Mouse (Mus musculus) MEL (cell line): Measurements from ENCODE around the gene Wee1. TPM values are rescaled to one million over a fixed set of nuclear protein-coding genes. Genes with fewer than 3 reads are reported as not detected.

Experiments used
- DNase-seq: peaks from one replicate; pipeline ENCODE4 v3.0.0; 2011; ENCODE audit warnings: low read depth, low spot score
- H3K27ac ChIP-seq: 2 replicates; pipeline ENCODE4 v1.5.1; 2012; ENCODE audit warnings: low read depth, mild to moderate bottlenecking, control low read depth, low read length, moderate library complexity; ENCODE audit not compliant: control insufficient read depth
- H3K27me3 ChIP-seq, 2 experiments: fragments of 150-350 bp in 1 of 2; sonication (generic) in 1 of 2; 2 replicates each; pipeline ENCODE4 v1.6.1; 2012; ENCODE audit warnings: low read length in 2 of 2, mild to moderate bottlenecking in 2 of 2, improper control_type of control experiment in 1 of 2, moderate library complexity in 1 of 2; ENCODE audit not compliant: insufficient read depth in 2 of 2, control insufficient read depth in 1 of 2
- H3K36me3 ChIP-seq, 2 experiments: 2 replicates each; pipeline ENCODE4 v1.6.1; 2012 to 2014; ENCODE audit warnings: low read length in 2 of 2, improper control_type of control experiment in 1 of 2, inconsistent platforms in 1 of 2, mild to moderate bottlenecking in 1 of 2; ENCODE audit not compliant: insufficient read depth in 2 of 2, control insufficient read depth in 1 of 2
- H3K4me1 ChIP-seq, 2 experiments: fragments of 150-350 bp in 1 of 2; sonication (generic) in 1 of 2; 2 replicates each; pipeline ENCODE4 v1.6.1; 2012; ENCODE audit warnings: low read length in 2 of 2, improper control_type of control experiment in 1 of 2, mild to moderate bottlenecking in 1 of 2; ENCODE audit not compliant: insufficient read depth in 2 of 2, control insufficient read depth in 1 of 2
- H3K4me3 ChIP-seq, 2 experiments: fragments of 150-350 bp in 1 of 2; sonication (generic) in 1 of 2; 2 replicates each; pipeline ENCODE4 v1.5.1; 2012; ENCODE audit warnings: low read depth in 2 of 2, low read length in 2 of 2, mild to moderate bottlenecking in 2 of 2, moderate library complexity in 2 of 2, control low read depth in 1 of 2, improper control_type of control experiment in 1 of 2; ENCODE audit not compliant: control insufficient read depth in 1 of 2, insufficient read depth in 1 of 2
- H3K79me2 ChIP-seq: 2 replicates; pipeline ENCODE4 v1.6.1; 2012; ENCODE audit warnings: mild to moderate bottlenecking, low read length, moderate library complexity; ENCODE audit not compliant: control insufficient read depth, poor library complexity, insufficient read depth
- H3K9ac ChIP-seq: 2 replicates; pipeline ENCODE4 v1.6.1; 2012; ENCODE audit warnings: low read depth, mild to moderate bottlenecking, control low read depth, low read length, moderate library complexity; ENCODE audit not compliant: control insufficient read depth, poor library complexity, severe bottlenecking
- H3K9me3 ChIP-seq: fragments of 150-350 bp; sonication (generic); replicated peaks from 2 replicates; pipeline ENCODE4 v1.6.1; 2012; ENCODE audit warnings: mild to moderate bottlenecking, low read length, improper control_type of control experiment, moderate library complexity; ENCODE audit not compliant: insufficient read depth
- BHLHE40 ChIP-seq: IDR thresholded peaks from 2 replicates; pipeline ENCODE4 v1.6.1; 2012; ENCODE audit warnings: low read depth, mild to moderate bottlenecking, inconsistent platforms, low read length, improper control_type of control experiment, borderline replicate concordance
- CHD2 ChIP-seq: IDR thresholded peaks from 2 replicates; pipeline ENCODE4 v1.6.1; 2011; ENCODE audit warnings: low read length, improper control_type of control experiment
- CTCF ChIP-seq, 3 experiments: IDR thresholded peaks in 2 of 3; conservative IDR thresholded peaks in 1 of 3; 2 replicates each; pipeline ENCODE4 v1.5.1; 2011 to 2012; ENCODE audit warnings: low read length in 3 of 3, low read depth in 2 of 3, mild to moderate bottlenecking in 2 of 3, improper control_type of control experiment in 1 of 3, inconsistent platforms in 1 of 3, mixed read lengths in 1 of 3, moderate library complexity in 1 of 3; ENCODE audit not compliant: control insufficient read depth in 1 of 3, insufficient read depth in 1 of 3, poor library complexity in 1 of 3, severe bottlenecking in 1 of 3
- E2F4 ChIP-seq: IDR thresholded peaks from 2 replicates; pipeline ENCODE4 v1.6.1; 2011; ENCODE audit warnings: low read depth, low read length, improper control_type of control experiment, borderline replicate concordance
- ELF1 ChIP-seq: IDR thresholded peaks from 2 replicates; pipeline ENCODE4 v1.6.1; 2014; ENCODE audit warnings: low read depth, mild to moderate bottlenecking, inconsistent platforms, low read length, improper control_type of control experiment, moderate library complexity
- EP300 ChIP-seq, 2 experiments: IDR thresholded peaks; 2 replicates each; pipeline ENCODE4 v1.6.1; 2011; ENCODE audit warnings: improper control_type of control experiment in 2 of 2, low read length in 2 of 2, low read depth in 1 of 2, mild to moderate bottlenecking in 1 of 2
- ETS1 ChIP-seq: IDR thresholded peaks from 2 replicates; pipeline ENCODE4 v1.6.1; 2012; ENCODE audit warnings: low read depth, mild to moderate bottlenecking, inconsistent platforms, low read length, improper control_type of control experiment, moderate library complexity
- GABPA ChIP-seq: IDR thresholded peaks from 2 replicates; pipeline ENCODE4 v1.6.1; 2012; ENCODE audit warnings: low read depth, mild to moderate bottlenecking, inconsistent platforms, low read length, improper control_type of control experiment, moderate library complexity
- GATA1 ChIP-seq: IDR thresholded peaks from 2 replicates; pipeline ENCODE4 v1.6.1; 2011; ENCODE audit warnings: low read depth, low read length, improper control_type of control experiment
- JUND ChIP-seq: IDR thresholded peaks from 2 replicates; pipeline ENCODE4 v1.6.1; 2011; ENCODE audit warnings: low read depth, mild to moderate bottlenecking, improper control_type of control experiment, low read length
- KAT2A ChIP-seq: conservative IDR thresholded peaks from 2 replicates; pipeline ENCODE4 v1.6.1; 2012; ENCODE audit warnings: low read depth, low read length, improper control_type of control experiment, inconsistent platforms
- MAX ChIP-seq: IDR thresholded peaks from 2 replicates; pipeline ENCODE4 v1.6.1; 2011; ENCODE audit warnings: low read length, improper control_type of control experiment
- MAZ ChIP-seq: IDR thresholded peaks from 2 replicates; pipeline ENCODE4 v1.6.1; 2012; ENCODE audit warnings: low read depth, mild to moderate bottlenecking, inconsistent platforms, low read length, improper control_type of control experiment
- MEF2A ChIP-seq: IDR thresholded peaks from 2 replicates; pipeline ENCODE4 v1.6.1; 2014; ENCODE audit warnings: low read depth, mild to moderate bottlenecking, inconsistent platforms, low read length, improper control_type of control experiment; ENCODE audit not compliant: poor library complexity, insufficient replicate concordance, severe bottlenecking; ENCODE audit errors: extremely low read depth
- MXI1 ChIP-seq: IDR thresholded peaks from 2 replicates; pipeline ENCODE4 v1.6.1; 2011; ENCODE audit warnings: mild to moderate bottlenecking, low read depth, low read length, improper control_type of control experiment
- MYB ChIP-seq: IDR thresholded peaks from 2 replicates; pipeline ENCODE4 v1.6.1; 2011; ENCODE audit warnings: mild to moderate bottlenecking, low read depth, low read length, improper control_type of control experiment
- MYC ChIP-seq: IDR thresholded peaks from 2 replicates; pipeline ENCODE4 v1.6.1; 2011; ENCODE audit warnings: low read depth, mild to moderate bottlenecking, low read length, improper control_type of control experiment, moderate library complexity
- NRF1 ChIP-seq: IDR thresholded peaks from 2 replicates; pipeline ENCODE4 v1.6.1; 2014; ENCODE audit warnings: low read depth, mild to moderate bottlenecking, inconsistent platforms, low read length, improper control_type of control experiment, moderate library complexity; ENCODE audit not compliant: poor library complexity, insufficient read depth, severe bottlenecking
- POLR2AphosphoS5 ChIP-seq: IDR thresholded peaks from 2 replicates; pipeline ENCODE4 v1.6.1; 2012; ENCODE audit warnings: low read depth, borderline replicate concordance, mild to moderate bottlenecking, inconsistent platforms, low read length, moderate library complexity, mixed read lengths
- RCOR1 ChIP-seq: IDR thresholded peaks from 2 replicates; pipeline ENCODE4 v1.6.1; 2012; ENCODE audit warnings: low read depth, mild to moderate bottlenecking, inconsistent platforms, low read length, improper control_type of control experiment
- SMC3 ChIP-seq: IDR thresholded peaks from 2 replicates; pipeline ENCODE4 v1.6.1; 2011; ENCODE audit warnings: low read depth, low read length, improper control_type of control experiment
- TAL1 ChIP-seq: IDR thresholded peaks from 2 replicates; pipeline ENCODE4 v1.6.1; 2012; ENCODE audit warnings: mild to moderate bottlenecking, inconsistent platforms, low read length, moderate library complexity, mixed read lengths
- TCF12 ChIP-seq: IDR thresholded peaks from 2 replicates; pipeline ENCODE4 v1.6.1; 2014; ENCODE audit warnings: low read depth, mild to moderate bottlenecking, inconsistent platforms, low read length, improper control_type of control experiment, moderate library complexity
- UBTF ChIP-seq: IDR thresholded peaks from 2 replicates; pipeline ENCODE4 v1.6.1; 2012; ENCODE audit warnings: low read depth, mild to moderate bottlenecking, inconsistent platforms, low read length, improper control_type of control experiment, moderate library complexity, borderline replicate concordance; ENCODE audit not compliant: insufficient read depth
- USF2 ChIP-seq, 2 experiments: IDR thresholded peaks; 2 replicates each; pipeline ENCODE4 v1.6.1; 2011 to 2012; ENCODE audit warnings: improper control_type of control experiment in 2 of 2, low read length in 2 of 2, borderline replicate concordance in 1 of 2, inconsistent platforms in 1 of 2, low read depth in 1 of 2, mild to moderate bottlenecking in 1 of 2; ENCODE audit not compliant: insufficient read depth in 1 of 2
- ZKSCAN1 ChIP-seq: IDR thresholded peaks from 2 replicates; pipeline ENCODE4 v1.6.1; 2012; ENCODE audit warnings: low read depth, mild to moderate bottlenecking, inconsistent platforms, low read length, improper control_type of control experiment, moderate library complexity
- ZMIZ1 ChIP-seq: IDR thresholded peaks from 2 replicates; pipeline ENCODE4 v1.6.1; 2012; ENCODE audit warnings: low read depth, mild to moderate bottlenecking, inconsistent platforms, low read length, improper control_type of control experiment, moderate library complexity
- ZNF384 ChIP-seq: IDR thresholded peaks from 2 replicates; pipeline ENCODE4 v1.6.1; 2012; ENCODE audit warnings: low read depth, mild to moderate bottlenecking, inconsistent platforms, low read length, improper control_type of control experiment
- polyA plus RNA-seq, 2 experiments: library from polyadenylated mRNA; stranded (reverse) in 1 of 2; unstranded in 1 of 2; fragments of >175 nt in 1 of 2; fragments of >200 nt in 1 of 2; gene quantifications; 2 replicates each; pipeline versions ENCODE4 v1.2.1 to v1.2.4; 2012; ENCODE audit warnings: low replicate concordance in 2 of 2, low read depth in 1 of 2; ENCODE audit not compliant: insufficient read length in 2 of 2, insufficient read depth in 1 of 2, missing spikeins in 1 of 2
- total RNA-seq: library from RNA; depleted of rRNA; stranded (reverse); fragments of 300-350 nt; gene quantifications from 2 replicates; pipeline ENCODE4 v1.2.3, GENCODE M21; 2012

Gene Wee1
- total and polyA plus RNA-seq, 3 experiments: 9.3 to 23.0 TPM; not detected in 1

DNA sequence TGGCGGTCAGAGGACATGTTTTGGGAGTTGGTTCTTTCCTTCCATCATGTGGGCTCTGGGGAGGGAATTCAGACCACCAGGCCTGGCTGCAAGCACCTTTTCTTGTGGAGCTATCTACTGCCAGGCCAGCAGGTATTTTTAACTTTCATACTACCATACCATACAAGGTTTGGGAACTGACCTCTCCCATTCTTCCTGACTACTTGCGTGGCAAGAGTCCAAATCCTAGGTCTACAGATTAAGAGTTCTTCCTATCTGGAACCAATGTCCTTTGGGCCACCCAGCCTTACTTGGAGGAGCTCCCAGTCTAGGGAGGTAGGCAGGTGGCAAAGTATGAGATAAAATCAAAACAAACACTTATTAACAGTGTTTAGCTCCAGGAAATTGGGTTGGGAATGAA, 3.4 kb upstream of the Wee1 start:
- no peaks in the 10 kb centered on the region for H3K27me3 ChIP-seq
- H3K4me3 ChIP-seq: no peak overlapping the region
- no peak overlapping the region for H3K9ac ChIP-seq
- DNase-seq: no peak
- H3K27ac ChIP-seq: no peak overlapping the region
- TF ChIP-seq MEF2A (no peak), GATA1 (no peak), TAL1 (no peak), ZNF384 (no peak), ZKSCAN1 (no peak), CHD2 (no peak), TCF12 (no peak), MAX (no peak), NRF1 (no peak), BHLHE40 (no peak)
- H3K9me3 ChIP-seq: no peaks in the 10 kb centered on the region
- peaks cover 17% of the 10 kb centered on the region for H3K79me2 ChIP-seq
- H3K4me1 ChIP-seq: peaks cover 4 to 7% of the 10 kb centered on the region in 2 experiments
- peaks cover 0 to 8% of the 10 kb centered on the region in 2 experiments; a peak in 2 of 4 replicates for H3K36me3 ChIP-seq

DNA sequence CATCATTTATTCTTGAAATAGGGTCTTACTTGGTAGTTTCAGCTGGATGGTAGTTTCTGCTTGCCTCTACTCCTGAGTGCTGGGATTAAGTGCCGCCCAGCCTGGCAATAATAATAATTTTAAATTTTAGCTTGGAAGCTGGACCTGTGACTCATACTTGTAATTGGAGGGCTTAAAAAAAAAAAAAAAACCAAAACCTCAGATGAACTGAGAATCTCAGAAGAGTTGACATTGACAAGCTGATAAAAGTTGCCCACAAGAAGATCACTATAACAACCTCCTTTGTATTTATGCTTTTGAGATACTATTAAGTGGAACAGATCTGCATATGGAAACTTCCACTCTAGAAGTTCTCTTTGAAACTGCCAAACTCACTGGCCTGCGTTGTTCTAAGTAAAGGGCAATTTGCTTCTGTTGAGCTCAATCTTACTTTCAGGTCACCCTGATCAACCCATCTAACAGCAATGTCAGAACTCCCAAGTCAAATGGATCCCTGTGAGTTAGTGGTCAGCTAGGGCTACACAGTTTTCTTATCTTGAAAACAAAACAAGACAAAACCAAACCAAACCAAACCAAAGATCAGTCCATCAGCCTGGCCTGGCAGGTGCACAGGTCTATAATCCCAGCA, 1.6 kb upstream of the Wee1 start:
- peak; percentile 43 for DNase-seq
- peaks cover 34% of the 10 kb centered on the region for H3K79me2 ChIP-seq
- peak overlapping the region in 1 of 2 experiments; percentile 74; a peak in 2 of 4 replicates for H3K4me3 ChIP-seq
- H3K9me3 ChIP-seq: no peaks in the 10 kb centered on the region
- H3K9ac ChIP-seq: peak overlapping the region; percentile 61
- H3K27me3 ChIP-seq: no peaks in the 10 kb centered on the region
- no peak overlapping the region for H3K27ac ChIP-seq
- peaks cover 1 to 20% of the 10 kb centered on the region in 2 experiments; a peak in 3 of 4 replicates for H3K36me3 ChIP-seq
- peaks cover 4 to 16% of the 10 kb centered on the region in 2 experiments for H3K4me1 ChIP-seq
- TF ChIP-seq ZMIZ1: no peak
- no peak for TF ChIP-seq CHD2
- peak; percentile 57; the same call in 1 of the 2 replicates for TF ChIP-seq ETS1
- peak; percentile 60; the same call in 1 of the 2 replicates for TF ChIP-seq GATA1
- no peak for TF ChIP-seq USF2 (IDR thresholded peaks at IDR 0.05; ENCODE audit: borderline replicate concordance in 1 of 2, insufficient read depth in 1 of 2, low read depth in 1 of 2, low read length in 2 of 2)
- TF ChIP-seq ZNF384: peak; percentile 95
- TF ChIP-seq SMC3: no peak
- TF ChIP-seq ZKSCAN1: no peak
- no peak for TF ChIP-seq MYB
- no peak for TF ChIP-seq GABPA
- no peak for TF ChIP-seq TCF12
- TF ChIP-seq MAZ: no peak
- TF ChIP-seq E2F4: no peak
- no peak for TF ChIP-seq KAT2A
- no peak for TF ChIP-seq BHLHE40
- no peak for TF ChIP-seq POLR2AphosphoS5
- TF ChIP-seq MXI1: 0 out of 2 replicates have a peak, but pooled peaks have one; percentile 37
- peak; percentile 98 for TF ChIP-seq RCOR1
- TF ChIP-seq CTCF (IDR thresholded peaks at IDR 0.05 in 2 of 3, conservative IDR thresholded peaks at IDR 0.05 in 1 of 3; ENCODE audit: control insufficient read depth in 1 of 3, insufficient read depth in 1 of 3, low read depth in 2 of 3, low read length in 3 of 3, poor library complexity in 1 of 3, severe bottlenecking in 1 of 3): no peak
- no peak for TF ChIP-seq NRF1
- no peak for TF ChIP-seq JUND
- no peak for TF ChIP-seq ELF1
- TF ChIP-seq MYC: no peak
- 0 out of 4 replicates have a peak, but pooled peaks of 1 of the 2 experiments have one; percentile 18 for TF ChIP-seq EP300 (IDR thresholded peaks at IDR 0.05; ENCODE audit: low read depth in 1 of 2, low read length in 2 of 2)
- TF ChIP-seq UBTF: no peak
